Mouse (Mus musculus) limb, embryonic 10.5 days (tissue): ENCODE data around the gene Cradd. TPM values are rescaled to one million over a fixed set of nuclear protein-coding genes. Genes with fewer than 3 reads are reported as not detected.

Experiments used
- DNase-seq: peaks from one replicate; pipeline ENCODE4 v3.0.0-alpha.2; 2017; ENCODE audit warnings: low spot score
- H3K27ac ChIP-seq: fragments of 300-500 bp; sonication (generic); 2 replicates; pipeline ENCODE4 v1.5.1; 2016; ENCODE audit warnings: mild to moderate bottlenecking
- H3K27me3 ChIP-seq: fragments of 300-500 bp; sonication (generic); 2 replicates; pipeline ENCODE4 v1.6.1; 2016; ENCODE audit warnings: low read depth, mild to moderate bottlenecking; ENCODE audit not compliant: poor library complexity, severe bottlenecking
- H3K36me3 ChIP-seq: fragments of 300-500 bp; sonication (generic); 2 replicates; pipeline ENCODE4 v1.6.1; 2016; ENCODE audit warnings: mild to moderate bottlenecking, moderate library complexity
- H3K4me1 ChIP-seq: fragments of 300-500 bp; sonication (generic); 2 replicates; pipeline ENCODE4 v1.6.1; 2016
- H3K4me3 ChIP-seq: fragments of 300-500 bp; sonication (generic); 2 replicates; pipeline ENCODE4 v1.5.1; 2016; ENCODE audit warnings: mild to moderate bottlenecking, moderate library complexity
- H3K9me3 ChIP-seq: fragments of 300-500 bp; sonication (generic); replicated peaks from 2 replicates; pipeline ENCODE4 v1.6.1; 2016; ENCODE audit warnings: mild to moderate bottlenecking
- WGBS: fragments of 180-500 bp; shearing (Covaris S2); methylation state at CpG from one replicate; pipeline ENCODE4 v1.1.7; 2016; 5-methylcytosine and 5-hydroxymethylcytosine counted together
- polyA plus RNA-seq: library from polyadenylated mRNA; unstranded; fragments of >200 nt; fragmentation: Nextera tagmentation; extraction: Ambion mirVana; gene quantifications from 2 replicates; pipeline ENCODE4 v1.2.1, GENCODE M21; 2016

The Cradd gene
- 11.5 and 11.9 TPM in 2 replicates for polyA plus RNA-seq

- WGBS = under 1% methylated on average over 51 of the region's 51 CpGs
- Histone ChIP-seq H3K27me3 (no peaks in the 10 kb centered on the region), H3K36me3 (no peaks in the 10 kb centered on the region), H3K4me3 (peak within 1 kb of the TSS; percentile 74), H3K27ac (peak within 1 kb of the TSS; percentile 95), H3K4me1 (peaks cover 12% of the 10 kb centered on the region), H3K9me3 (no peaks in the 10 kb centered on the region)
- DNase-seq = peak; percentile 79
These were observed at the start of gene Cradd for GRCm38 (mm10) chr10:95323393-95324277. Cradd (minus strand) TSS chr10:95324133.

GRCm38 (mm10) chr10:95373340-95373739, 49.4 kb upstream of the Cradd start:
- Histone ChIP-seq H3K27ac (no peak overlapping the region), H3K4me3 (no peak overlapping the region), H3K4me1 (no peaks in the 10 kb centered on the region), H3K9me3 (no peaks in the 10 kb centered on the region), H3K36me3 (no peaks in the 10 kb centered on the region), H3K27me3 (no peaks in the 10 kb centered on the region)
- 93% methylated on average over 6 of the region's 6 CpGs for WGBS
- DNase-seq = no peak

GRCm38 (mm10) chr10:95371942-95372341, 48.0 kb upstream of the Cradd start:
- no peaks in the 10 kb centered on the region for H3K27me3 ChIP-seq
- no peak for DNase-seq
- no peak overlapping the region for H3K27ac ChIP-seq
- H3K4me1 ChIP-seq = no peaks in the 10 kb centered on the region
- no peak overlapping the region for H3K4me3 ChIP-seq
- 84% methylated on average over 3 of the region's 3 CpGs for WGBS
- H3K36me3 ChIP-seq = no peaks in the 10 kb centered on the region
- no peaks in the 10 kb centered on the region for H3K9me3 ChIP-seq

GRCm38 (mm10) chr10:95369190-95369589, 45.3 kb upstream of the Cradd start:
- Histone ChIP-seq H3K4me3 (no peak overlapping the region), H3K4me1 (no peaks in the 10 kb centered on the region), H3K36me3 (no peaks in the 10 kb centered on the region), H3K27me3 (no peaks in the 10 kb centered on the region), H3K27ac (no peak overlapping the region), H3K9me3 (no peaks in the 10 kb centered on the region)
- DNase-seq = no peak

- DNase-seq = no peak
- no peaks in the 10 kb centered on the region for H3K27me3 ChIP-seq
- WGBS = 94% methylated on average over 14 of the region's 14 CpGs
- H3K36me3 ChIP-seq = no peaks in the 10 kb centered on the region
- no peak overlapping the region for H3K4me3 ChIP-seq
- H3K4me1 ChIP-seq = no peaks in the 10 kb centered on the region
- no peak overlapping the region for H3K27ac ChIP-seq
- no peaks in the 10 kb centered on the region for H3K9me3 ChIP-seq
These were observed 44.2 kb upstream of the Cradd start for GRCm38 (mm10) chr10:95368151-95368550.

- DNase-seq = no peak
- 94% methylated on average over 9 of the region's 9 CpGs for WGBS
- Histone ChIP-seq H3K27ac (no peak overlapping the region), H3K4me1 (no peaks in the 10 kb centered on the region), H3K4me3 (no peak overlapping the region), H3K27me3 (no peaks in the 10 kb centered on the region), H3K9me3 (no peaks in the 10 kb centered on the region), H3K36me3 (no peaks in the 10 kb centered on the region)
These were observed 43.7 kb upstream of the Cradd start for GRCm38 (mm10) chr10:95367661-95368089.

- H3K27me3 ChIP-seq = no peaks in the 10 kb centered on the region
- 89% methylated on average over 7 of the region's 7 CpGs for WGBS
- no peaks in the 10 kb centered on the region for H3K9me3 ChIP-seq
- H3K27ac ChIP-seq = no peak overlapping the region
- H3K4me1 ChIP-seq = no peaks in the 10 kb centered on the region
- no peak for DNase-seq
- no peaks in the 10 kb centered on the region for H3K36me3 ChIP-seq
- no peak overlapping the region for H3K4me3 ChIP-seq
These were observed 43.3 kb upstream of the Cradd start for GRCm38 (mm10) chr10:95367241-95367640.

GRCm38 (mm10) chr10:95362326-95362725, 38.4 kb upstream of the Cradd start:
- Histone ChIP-seq H3K27me3 (no peaks in the 10 kb centered on the region), H3K36me3 (no peaks in the 10 kb centered on the region), H3K4me1 (no peaks in the 10 kb centered on the region), H3K27ac (no peak overlapping the region), H3K9me3 (no peaks in the 10 kb centered on the region), H3K4me3 (no peak overlapping the region)
- no peak for DNase-seq
- WGBS = 24% methylated on average over 2 of the region's 2 CpGs

GRCm38 (mm10) chr10:95361260-95361841, 37.4 kb upstream of the Cradd start:
- no peaks in the 10 kb centered on the region for H3K4me1 ChIP-seq
- no peak overlapping the region for H3K4me3 ChIP-seq
- no peak overlapping the region for H3K27ac ChIP-seq
- H3K36me3 ChIP-seq = no peaks in the 10 kb centered on the region
- DNase-seq = no peak
- no peaks in the 10 kb centered on the region for H3K27me3 ChIP-seq
- H3K9me3 ChIP-seq = no peaks in the 10 kb centered on the region
- 89% methylated on average over 12 of the region's 12 CpGs for WGBS

GRCm38 (mm10) chr10:95360048-95360447, 36.1 kb upstream of the Cradd start:
- WGBS = 87% methylated on average over 5 of the region's 5 CpGs
- Histone ChIP-seq H3K4me1 (0 out of 2 replicates have a peak, but pooled peaks cover 3% of the 10 kb centered on the region), H3K27ac (no peak overlapping the region), H3K9me3 (no peaks in the 10 kb centered on the region), H3K27me3 (no peaks in the 10 kb centered on the region), H3K36me3 (no peaks in the 10 kb centered on the region), H3K4me3 (no peak overlapping the region)
- DNase-seq = no peak

- H3K4me1 ChIP-seq = 0 out of 2 replicates have a peak, but pooled peaks cover 3% of the 10 kb centered on the region
- no peak overlapping the region for H3K4me3 ChIP-seq
- no peaks in the 10 kb centered on the region for H3K27me3 ChIP-seq
- 89% methylated on average over 3 of the region's 3 CpGs for WGBS
- no peak overlapping the region for H3K27ac ChIP-seq
- H3K9me3 ChIP-seq = no peaks in the 10 kb centered on the region
- H3K36me3 ChIP-seq = no peaks in the 10 kb centered on the region
- no peak for DNase-seq
These were observed 33.8 kb upstream of the Cradd start for GRCm38 (mm10) chr10:95357721-95358120.

GRCm38 (mm10) chr10:95356711-95357110, 32.8 kb upstream of the Cradd start:
- Histone ChIP-seq H3K9me3 (no peaks in the 10 kb centered on the region), H3K4me3 (no peak overlapping the region), H3K27ac (no peak overlapping the region), H3K36me3 (no peaks in the 10 kb centered on the region), H3K27me3 (no peaks in the 10 kb centered on the region), H3K4me1 (0 out of 2 replicates have a peak, but pooled peaks cover 3% of the 10 kb centered on the region)
- WGBS = 88% methylated on average over 7 of the region's 7 CpGs
- DNase-seq = no peak

GRCm38 (mm10) chr10:95355678-95356268, 31.8 kb upstream of the Cradd start:
- Histone ChIP-seq H3K4me3 (no peak overlapping the region), H3K27me3 (no peaks in the 10 kb centered on the region), H3K4me1 (0 out of 2 replicates have a peak, but pooled peaks cover 3% of the 10 kb centered on the region), H3K36me3 (no peaks in the 10 kb centered on the region), H3K27ac (no peak overlapping the region), H3K9me3 (no peaks in the 10 kb centered on the region)
- WGBS = 38% methylated on average over 6 of the region's 6 CpGs
- no peak for DNase-seq
